Mouse (Mus musculus) liver, embryonic 14.5 days (tissue): ENCODE results near the gene Amot. TPM values are rescaled to one million over a fixed set of nuclear protein-coding genes. Genes with fewer than 3 reads are reported as not detected.
A peak's percentile ranks its signal among the peaks of the same experiment; 100 is the strongest.

Experiments used
- ATAC-seq: fragments of 200-750 bp; cut with Nextera tagmentation; 2 replicates; pipeline ENCODE4 v1.8.0; 2017; ENCODE audit warnings: moderate number of reproducible peaks, mild to moderate bottlenecking, moderate library complexity; ENCODE audit not compliant: insufficient read depth
- DNase-seq, 3 experiments: peaks; one replicate each; pipeline ENCODE4 v3.0.0-alpha.2; 2012 to 2013; ENCODE audit warnings: low read depth in 3 of 3, low spot score in 3 of 3
- H3K27ac ChIP-seq: fragments of 300-500 bp; sonication (generic); 2 replicates; pipeline ENCODE4 v1.5.1; 2014; ENCODE audit warnings: moderate library complexity, mild to moderate bottlenecking, control low read depth, inconsistent platforms
- H3K27me3 ChIP-seq: fragments of 300-500 bp; sonication (generic); 2 replicates; pipeline ENCODE4 v1.6.1; 2014; ENCODE audit warnings: mild to moderate bottlenecking, low read length, moderate library complexity; ENCODE audit not compliant: control insufficient read depth, insufficient read depth
- H3K36me3 ChIP-seq: fragments of 300-500 bp; sonication (generic); replicated peaks from 2 replicates; pipeline ENCODE4 v1.6.1; 2014; ENCODE audit warnings: low read depth; ENCODE audit not compliant: control insufficient read depth, insufficient read depth
- H3K4me1 ChIP-seq, 2 experiments: fragments of 200-500 bp in 1 of 2; fragments of 300-500 bp in 1 of 2; sonication (generic) in 1 of 2; replicated peaks; 2 replicates each; pipeline ENCODE4 v1.6.1; 2012 to 2014; ENCODE audit warnings: antibody characterized with exemption in 1 of 2, inconsistent platforms in 1 of 2, low read length in 1 of 2; ENCODE audit not compliant: control insufficient read depth in 2 of 2, insufficient read depth in 2 of 2
- H3K4me2 ChIP-seq: fragments of 300-500 bp; sonication (generic); 2 replicates; pipeline ENCODE4 v1.6.1; 2014; ENCODE audit warnings: low read depth, mild to moderate bottlenecking, control low read depth, moderate library complexity
- H3K4me3 ChIP-seq, 2 experiments: fragments of 200-500 bp in 1 of 2; fragments of 300-500 bp in 1 of 2; sonication (generic) in 1 of 2; 2 replicates each; pipeline ENCODE4 v1.5.1; 2012 to 2014; ENCODE audit warnings: low read depth in 2 of 2, low read length in 2 of 2, mild to moderate bottlenecking in 2 of 2, control low read depth in 1 of 2, inconsistent platforms in 1 of 2, moderate library complexity in 1 of 2; ENCODE audit not compliant: insufficient read depth in 1 of 2
- H3K9ac ChIP-seq: fragments of 300-500 bp; sonication (generic); replicated peaks from 2 replicates; pipeline ENCODE4 v1.6.1; 2014; ENCODE audit warnings: mild to moderate bottlenecking, control low read depth, moderate library complexity
- H3K9me3 ChIP-seq: fragments of 300-500 bp; sonication (generic); 2 replicates; pipeline ENCODE4 v1.6.1; 2016; ENCODE audit warnings: low read length, mixed read lengths; ENCODE audit not compliant: control insufficient read depth
- CTCF ChIP-seq: IDR thresholded peaks from 2 replicates; pipeline ENCODE4 v1.5.1; 2016; ENCODE audit warnings: antibody characterized with exemption, low read depth, control low read depth
- EP300 ChIP-seq: IDR thresholded peaks from 2 replicates; pipeline ENCODE4 v1.6.1; 2016; ENCODE audit warnings: antibody characterized with exemption, low read depth
- WGBS: fragments of 180-500 bp; shearing (Covaris S2); extraction: QIAGEN DNeasy Blood & Tissue Kit; methylation state at CpG from one replicate; pipeline ENCODE4 v1.1.7; 2014; ENCODE audit not compliant: insufficient replicate concordance; 5-methylcytosine and 5-hydroxymethylcytosine counted together
- polyA plus RNA-seq, 2 experiments: library from polyadenylated mRNA; depleted of rRNA in 1 of 2; stranded (reverse) in 1 of 2; unstranded in 1 of 2; fragments of >200 nt; fragmentation: Nextera tagmentation in 1 of 2; extraction: Ambion mirVana in 1 of 2; gene quantifications; 2 replicates each; pipeline versions ENCODE4 v1.2.1 to v1.2.3; 2012 to 2014

The Amot gene
- polyA plus RNA-seq, 2 experiments, result 4.2 to 4.3 TPM

DNA sequence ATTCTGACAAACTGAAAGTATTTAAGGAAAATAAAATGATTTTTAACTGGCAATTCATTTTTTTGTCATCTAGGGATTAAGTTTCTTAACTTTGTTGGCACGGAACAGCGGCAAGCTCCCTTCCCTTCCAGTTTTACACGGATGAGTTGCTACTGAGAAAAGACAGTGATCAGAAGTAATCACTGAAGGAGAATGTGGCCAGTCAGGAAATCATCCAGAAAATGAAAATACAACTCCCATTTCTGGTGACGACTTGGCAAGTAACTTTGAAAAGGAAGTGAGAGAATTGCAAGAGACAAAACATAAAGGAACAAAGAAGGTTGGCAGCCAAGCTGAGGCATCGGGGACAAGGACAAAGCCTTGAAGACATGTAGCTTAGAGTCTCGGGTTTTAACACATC lies 93.6 kb downstream of the Amot start:
- TF ChIP-seq EP300 (no peak), CTCF (no peak)
- DNase-seq (no peak), ATAC-seq (no peak)

DNA sequence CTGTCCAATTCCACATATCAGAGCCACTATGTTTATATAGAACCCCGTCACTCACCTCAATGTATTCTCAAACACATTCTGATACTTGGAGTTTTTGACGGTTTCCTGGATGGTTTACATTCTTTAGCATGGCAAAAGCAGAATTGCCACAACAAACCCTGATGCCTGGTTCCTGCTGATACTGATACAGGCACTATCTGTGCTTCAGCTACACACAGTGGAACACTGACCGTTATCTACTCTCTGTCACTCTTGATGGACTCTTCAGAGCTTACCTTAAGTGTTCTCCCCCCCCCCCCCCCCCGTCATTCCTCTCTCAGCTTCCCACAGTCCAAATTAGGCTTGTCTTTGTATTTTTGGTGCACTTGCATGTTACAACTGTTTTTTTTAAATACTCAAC lies 98.9 kb downstream of the Amot start:
- H3K4me2 ChIP-seq, result no peak overlapping the region
- no peak overlapping the region for H3K9ac ChIP-seq
- H3K36me3 ChIP-seq, result no peaks in the 10 kb centered on the region
- 18% methylated on average over 4 of the region's 4 CpGs for WGBS
- H3K4me3 ChIP-seq, result no peak overlapping the region
- TF ChIP-seq EP300 (0 out of 2 replicates have a peak, but pooled peaks have one; percentile 21), CTCF (no peak)
- 0 out of 4 replicates have a peak, but pooled peaks cover 0 to 2% of the 10 kb centered on the region in 2 experiments for H3K4me1 ChIP-seq
- no peak overlapping the region for H3K27ac ChIP-seq
- H3K9me3 ChIP-seq, result no peaks in the 10 kb centered on the region
- DNase-seq (no peak), ATAC-seq (peak; percentile 58; the same call in 1 of the 2 replicates)
- no peaks in the 10 kb centered on the region for H3K27me3 ChIP-seq

More for the DNA sequence above, 93.6 kb downstream of the Amot start:
- H3K9me3 ChIP-seq, result no peaks in the 10 kb centered on the region
- H3K9ac ChIP-seq, result no peak overlapping the region
- no peak overlapping the region for H3K4me3 ChIP-seq
- no peak overlapping the region for H3K27ac ChIP-seq
- no peaks in the 10 kb centered on the region for H3K4me1 ChIP-seq
- no peaks in the 10 kb centered on the region for H3K27me3 ChIP-seq
- H3K4me2 ChIP-seq, result no peak overlapping the region
- H3K36me3 ChIP-seq, result no peaks in the 10 kb centered on the region
- 45% methylated on average over 6 of the region's 6 CpGs for whole genome bisulfite sequencing

DNA sequence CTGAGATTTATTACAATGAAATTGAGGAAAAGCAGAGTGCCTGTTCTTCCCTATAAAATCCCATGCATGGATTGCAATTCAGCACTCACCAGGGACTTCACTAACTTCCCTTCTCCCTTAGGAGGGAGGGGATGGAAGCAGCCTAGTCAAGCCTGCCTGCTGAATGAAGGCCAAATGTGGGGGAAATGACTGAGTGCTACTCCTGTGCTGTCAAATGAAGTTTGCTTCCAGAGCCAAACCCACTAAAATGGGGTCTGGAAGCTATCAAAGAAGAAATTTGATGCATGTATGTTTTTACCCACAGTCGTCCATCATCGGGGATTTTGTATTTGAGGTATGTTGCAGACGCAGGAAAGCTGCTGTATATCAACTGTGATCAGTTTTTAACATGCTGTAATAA lies 103.1 kb downstream of the Amot start:
- no peak overlapping the region for H3K4me3 ChIP-seq
- no peaks in the 10 kb centered on the region for H3K36me3 ChIP-seq
- TF ChIP-seq CTCF (no peak), EP300 (no peak)
- ATAC-seq (no peak), DNase-seq (no peak)
- no peak overlapping the region for H3K27ac ChIP-seq
- H3K9me3 ChIP-seq, result no peaks in the 10 kb centered on the region
- H3K4me1 ChIP-seq, result 0 out of 4 replicates have a peak, but pooled peaks cover 0 to 2% of the 10 kb centered on the region in 2 experiments
- no peak overlapping the region for H3K9ac ChIP-seq
- WGBS, result 63% methylated on average over 3 of the region's 3 CpGs
- no peaks in the 10 kb centered on the region for H3K27me3 ChIP-seq
- H3K4me2 ChIP-seq, result no peak overlapping the region

DNA sequence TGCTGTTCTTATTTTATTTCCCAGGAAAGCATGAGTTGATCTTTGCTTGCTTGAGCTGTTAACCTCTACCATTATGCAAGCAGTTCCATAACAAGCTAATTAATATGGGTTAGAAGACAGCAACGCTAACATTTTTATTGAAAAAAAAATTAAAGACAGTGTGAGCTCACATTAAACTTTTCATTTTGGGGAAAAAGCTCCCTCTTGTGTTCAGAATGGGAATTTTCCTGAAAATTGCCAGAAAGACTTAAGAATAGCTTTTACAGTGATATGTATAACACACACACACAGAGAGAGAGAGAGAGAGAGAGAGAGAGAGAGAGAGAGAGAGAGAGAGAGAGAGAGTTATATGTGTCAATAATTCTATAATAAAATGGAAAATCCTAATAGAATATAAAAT lies 105.7 kb downstream of the Amot start:
- Histone ChIP-seq H3K27me3 (no peaks in the 10 kb centered on the region), H3K36me3 (no peaks in the 10 kb centered on the region), H3K4me1 (no peaks in the 10 kb centered on the region), H3K4me3 (no peak overlapping the region), H3K9me3 (no peaks in the 10 kb centered on the region), H3K4me2 (no peak overlapping the region), H3K9ac (no peak overlapping the region), H3K27ac (no peak overlapping the region)
- no peak for TF ChIP-seq CTCF
- no peak for TF ChIP-seq EP300
- DNase-seq, result no peak
- ATAC-seq, result no peak
- WGBS, result 13% methylated on average over 1 of the region's 1 CpGs

Other genes with a start within 250 kb of the Amot start
- gene Lhfpl1, start 156.1 kb downstream of the Amot start, polyA plus RNA-seq (2012; rRNA removed), result 0.02 and 0.09 TPM in 2 replicates
- 0.06 TPM in 1 of 2 replicates, not detected in the other for gene Lhfpl1, start 156.1 kb downstream of the Amot start, polyA plus RNA-seq (2014; fragmentation: Nextera tagmentation; extraction: Ambion mirVana)